Mouse (Mus musculus): Measurements from ENCODE around the gene Abhd2.

- TF ChIP-seq CTCF (IDR thresholded peaks at IDR 0.05; ENCODE audit: control insufficient read depth, insufficient read depth, low read length) = no peak
- no peak for TF ChIP-seq POLR2A (IDR thresholded peaks at IDR 0.05; ENCODE audit: borderline replicate concordance, control insufficient read depth, low read depth, low read length)
These were observed 30.3 kb downstream of the Abhd2 start for GRCm38 (mm10) chr7:79303183-79303761.

Data from bone marrow, adult 2 months (tissue).